Mouse (Mus musculus) myocyte (in vitro differentiated cells): Measurements from ENCODE around the gene Col6a1. TPM values are rescaled to one million over a fixed set of nuclear protein-coding genes. Genes with fewer than 3 reads are reported as not detected.
A peak's percentile ranks its signal among the peaks of the same experiment; 100 is the strongest.

Source experiments
- H3K27me3 ChIP-seq: one replicate; pipeline ENCODE4 v1.6.1; 2011; ENCODE audit not compliant: control insufficient read depth, insufficient read depth, insufficient read length
- H3K36me3 ChIP-seq: one replicate; pipeline ENCODE4 v1.6.1; 2011; ENCODE audit not compliant: control insufficient read depth, insufficient read depth
- H3K4me2 ChIP-seq: one replicate; pipeline ENCODE4 v1.6.1; 2011; ENCODE audit warnings: low read depth, control low read depth
- H3K4me3 ChIP-seq: one replicate; pipeline ENCODE4 v1.5.1; 2011; ENCODE audit warnings: mild to moderate bottlenecking, control low read depth, moderate library complexity
- H3K79me2 ChIP-seq: one replicate; pipeline ENCODE4 v1.6.1; 2011; ENCODE audit not compliant: control insufficient read depth, insufficient read depth
- H3ac ChIP-seq: one replicate; pipeline ENCODE4 v1.6.1; 2011; ENCODE audit not compliant: control insufficient read depth, insufficient read length
- CEBPB ChIP-seq: IDR thresholded peaks from 2 replicates; pipeline ENCODE4 v1.6.1; 2011; ENCODE audit warnings: mild to moderate bottlenecking, moderate library complexity; ENCODE audit not compliant: poor library complexity, insufficient read depth, severe bottlenecking
- MAX ChIP-seq: IDR thresholded peaks from one replicate; pipeline ENCODE4 v1.6.1; 2011; ENCODE audit warnings: low read depth, mild to moderate bottlenecking, control low read depth
- MYOD1 ChIP-seq, 3 experiments: IDR thresholded peaks; one replicate each; pipeline ENCODE4 v1.6.1; 2011; ENCODE audit warnings: control low read depth in 2 of 3, low read depth in 2 of 3, mild to moderate bottlenecking in 2 of 3, moderate library complexity in 1 of 3; ENCODE audit not compliant: insufficient read length in 2 of 3, control insufficient read depth in 1 of 3
- POLR2AphosphoS2 ChIP-seq: IDR thresholded peaks from one replicate; pipeline ENCODE4 v1.6.1; 2011; ENCODE audit warnings: low read depth, control low read depth; ENCODE audit not compliant: insufficient read length
- TCF3 ChIP-seq: IDR thresholded peaks from one replicate; pipeline ENCODE4 v1.6.1; 2011; ENCODE audit warnings: low read depth, control low read depth; ENCODE audit not compliant: insufficient read length
- USF1 ChIP-seq: IDR thresholded peaks from one replicate; pipeline ENCODE4 v1.6.1; 2011; ENCODE audit warnings: low read depth, mild to moderate bottlenecking, control low read depth, moderate library complexity
- polyA plus RNA-seq: library from polyadenylated mRNA; unstranded; fragments of >200 nt; fragmentation: generic; extraction: Trizol; gene quantifications from one replicate; pipeline ENCODE4 v1.2.1, GENCODE M21; 2012; ENCODE audit warnings: missing spikeins

Col6a1 gene
- polyA plus RNA-seq, 1 experiment, result 144 TPM

- TF ChIP-seq MYOD1 (IDR thresholded peaks at IDR 0.05; ENCODE audit: control insufficient read depth in 1 of 3, insufficient read length in 2 of 3, low read depth in 2 of 3), result peak in 2 of 3 experiments; percentile 57 to 59
- no peak for TF ChIP-seq TCF3
- H3K4me2 ChIP-seq, result no peak overlapping the region
- H3K36me3 ChIP-seq, result no peaks in the 10 kb centered on the region
- H3K79me2 ChIP-seq, result no peaks in the 10 kb centered on the region
- H3K4me3 ChIP-seq, result no peak overlapping the region
- H3K27me3 ChIP-seq, result no peaks in the 10 kb centered on the region
- no peak overlapping the region for H3ac ChIP-seq
These were observed 58.7 kb downstream of the Col6a1 start for GRCm38 (mm10) chr10:76667197-76667805.

GRCm38 (mm10) chr10:76665551-76665950, 60.4 kb downstream of the Col6a1 start:
- TF ChIP-seq MYOD1 (IDR thresholded peaks at IDR 0.05; ENCODE audit: control insufficient read depth in 1 of 3, insufficient read length in 2 of 3, low read depth in 2 of 3) (no peak), CEBPB (no peak), POLR2AphosphoS2 (no peak), USF1 (no peak), MAX (no peak)
- no peak overlapping the region for H3ac ChIP-seq
- H3K4me3 ChIP-seq, result no peak overlapping the region
- H3K27me3 ChIP-seq, result no peaks in the 10 kb centered on the region
- no peaks in the 10 kb centered on the region for H3K36me3 ChIP-seq
- no peak overlapping the region for H3K4me2 ChIP-seq
- no peaks in the 10 kb centered on the region for H3K79me2 ChIP-seq

GRCm38 (mm10) chr10:76664156-76665115, 61.5 kb downstream of the Col6a1 start:
- no peak overlapping the region for H3K4me3 ChIP-seq
- TF ChIP-seq CEBPB, result peak; percentile 95
- no peak for TF ChIP-seq TCF3

More at GRCm38 (mm10) chr10:76664156-76665115, 61.5 kb downstream of the Col6a1 start:
- H3K27me3 ChIP-seq, result no peaks in the 10 kb centered on the region
- no peaks in the 10 kb centered on the region for H3K79me2 ChIP-seq
- peak overlapping the region; percentile 31 for H3K4me2 ChIP-seq
- H3ac ChIP-seq, result no peak overlapping the region
- no peaks in the 10 kb centered on the region for H3K36me3 ChIP-seq

Other genes with a start within 250 kb of the Col6a1 start
- 36.0 TPM for gene Lss, start 194.6 kb downstream of the Col6a1 start, polyA plus RNA-seq
- gene Spatc1l, start 163.9 kb downstream of the Col6a1 start, polyA plus RNA-seq, result not detected
- not detected for gene Ftcd, start 150.5 kb downstream of the Col6a1 start, polyA plus RNA-seq
- 63.3 TPM for gene Col6a2, start 102.5 kb downstream of the Col6a1 start, polyA plus RNA-seq
- gene Pcbp3, start 235.7 kb upstream of the Col6a1 start, polyA plus RNA-seq, result 10.0 TPM